Mouse (Mus musculus): ENCODE measurements around the gene Grik3. TPM values are rescaled to one million over a fixed set of nuclear protein-coding genes. Genes with fewer than 3 reads are reported as not detected.

Gene Grik3
- polyA plus RNA-seq, 2 experiments = 0.61 to 1.9 TPM

DNA sequence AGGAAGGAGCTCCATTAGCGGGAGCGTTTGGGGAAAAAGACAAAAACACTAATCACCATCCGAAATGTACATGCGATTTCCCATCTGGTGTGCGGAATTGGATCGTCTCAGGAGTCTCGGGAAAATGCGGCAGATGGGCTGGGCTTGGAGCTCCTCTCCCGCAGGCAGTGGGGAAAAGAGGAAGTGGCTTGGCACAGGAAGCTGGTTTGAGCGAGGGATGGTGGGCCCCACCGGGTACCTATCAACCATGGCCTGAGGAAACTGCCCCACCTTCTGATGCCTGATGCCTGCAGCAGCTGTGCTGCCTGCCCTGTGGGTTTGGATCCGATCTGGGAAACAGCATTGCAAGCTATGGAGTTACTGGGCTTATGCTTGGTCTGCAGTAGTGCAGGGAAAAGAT lies 12.4 kb upstream of the Grik3 start:
- Histone ChIP-seq H3K9me3 (ENCODE audit: control insufficient read depth, low read length) (no peaks in the 10 kb centered on the region), H3K4me1 (ENCODE audit: control insufficient read depth, insufficient read depth, low read length) (no peaks in the 10 kb centered on the region), H3K27ac (replicated peaks; ENCODE audit: low read depth, low read length) (no peak overlapping the region), H3K36me3 (ENCODE audit: control insufficient read depth, insufficient read depth, low read length) (no peaks in the 10 kb centered on the region), H3K9ac (ENCODE audit: low read depth, low read length, severe bottlenecking) (no peak overlapping the region), H3K4me2 (replicated peaks; ENCODE audit: low read depth, low read length, severe bottlenecking) (no peak overlapping the region), H3K4me3 (replicated peaks; ENCODE audit: low read length) (no peak overlapping the region), H3K27me3 (ENCODE audit: control insufficient read depth, insufficient read depth, low read length) (peaks cover 26% of the 10 kb centered on the region)
- DNase-seq (ENCODE audit: low spot score) = no peak
- ATAC-seq (ENCODE audit: low FRiP score, low read depth) = no peak
- 23% methylated on average over 12 of the region's 12 CpGs for WGBS
- no peak for TF ChIP-seq POLR2A (IDR thresholded peaks at IDR 0.05; ENCODE audit: borderline replicate concordance, extremely low read depth, insufficient read depth, insufficient read length)

DNA sequence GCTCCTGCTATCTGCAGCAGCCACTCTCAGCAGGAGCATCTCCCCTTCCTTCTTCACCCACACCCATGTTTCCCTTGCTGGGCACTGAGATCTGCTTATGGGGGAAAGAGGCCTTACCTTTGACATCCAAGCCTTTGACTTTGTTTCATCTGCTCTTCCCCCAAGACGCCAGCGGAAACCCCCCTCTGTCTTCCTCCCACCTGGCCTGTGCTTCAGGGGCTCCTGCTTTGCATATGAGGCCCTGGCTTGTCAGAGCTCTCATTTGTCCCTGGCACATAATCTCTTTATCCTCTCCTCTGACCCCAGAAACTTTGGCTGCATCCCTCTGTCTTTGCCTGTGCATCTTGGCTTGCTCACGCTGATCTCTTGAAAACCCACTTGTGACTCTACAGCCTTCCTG lies 9.2 kb upstream of the Grik3 start:
- Histone ChIP-seq H3K4me3 (replicated peaks; ENCODE audit: low read length) (no peak overlapping the region), H3K36me3 (ENCODE audit: control insufficient read depth, insufficient read depth, low read length) (no peaks in the 10 kb centered on the region), H3K4me1 (ENCODE audit: control insufficient read depth, insufficient read depth, low read length) (no peaks in the 10 kb centered on the region), H3K27ac (replicated peaks; ENCODE audit: low read depth, low read length) (no peak overlapping the region), H3K27me3 (ENCODE audit: control insufficient read depth, insufficient read depth, low read length) (peaks cover 52% of the 10 kb centered on the region), H3K9ac (ENCODE audit: low read depth, low read length, severe bottlenecking) (no peak overlapping the region), H3K9me3 (ENCODE audit: control insufficient read depth, low read length) (no peaks in the 10 kb centered on the region), H3K4me2 (replicated peaks; ENCODE audit: low read depth, low read length, severe bottlenecking) (no peak overlapping the region)
- WGBS = 29% methylated on average over 3 of the region's 3 CpGs
- no peak for DNase-seq (ENCODE audit: low spot score)
- ATAC-seq (ENCODE audit: low FRiP score, low read depth) = no peak
- no peak for TF ChIP-seq POLR2A (IDR thresholded peaks at IDR 0.05; ENCODE audit: borderline replicate concordance, extremely low read depth, insufficient read depth, insufficient read length)

DNA sequence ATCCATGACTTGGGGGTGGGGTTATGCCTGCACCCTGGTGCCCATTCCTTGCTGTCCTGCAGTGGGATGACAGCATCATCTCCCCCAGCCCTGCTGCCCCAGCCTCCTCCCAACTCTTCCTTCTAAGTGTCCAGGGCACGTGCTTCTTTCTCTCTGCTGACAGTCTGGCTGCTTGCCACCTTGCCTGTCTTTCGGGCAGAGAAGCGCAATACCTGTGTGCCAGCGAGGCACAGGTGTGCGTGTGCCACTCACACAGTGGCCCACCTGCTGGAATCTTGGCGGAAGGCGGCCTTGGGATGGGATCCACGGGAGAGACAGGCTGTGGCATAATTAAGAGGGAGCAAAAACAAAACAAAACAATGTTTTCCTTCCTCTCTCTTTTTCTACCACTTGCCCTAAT lies 6.4 kb upstream of the Grik3 start:
- H3K4me3 ChIP-seq (replicated peaks; ENCODE audit: low read length) = no peak overlapping the region
- H3K27me3 ChIP-seq (ENCODE audit: control insufficient read depth, insufficient read depth, low read length) = peaks cover 69% of the 10 kb centered on the region
- ATAC-seq (ENCODE audit: low FRiP score, low read depth) (no peak), DNase-seq (ENCODE audit: low spot score) (no peak)
- no peaks in the 10 kb centered on the region for H3K9me3 ChIP-seq (ENCODE audit: control insufficient read depth, low read length)
- no peak for TF ChIP-seq POLR2A (IDR thresholded peaks at IDR 0.05; ENCODE audit: borderline replicate concordance, extremely low read depth, insufficient read depth, insufficient read length)
- no peaks in the 10 kb centered on the region for H3K4me1 ChIP-seq (ENCODE audit: control insufficient read depth, insufficient read depth, low read length)
- whole genome bisulfite sequencing = 37% methylated on average over 8 of the region's 8 CpGs
- no peak overlapping the region for H3K27ac ChIP-seq (replicated peaks; ENCODE audit: low read depth, low read length)
- no peak overlapping the region for H3K9ac ChIP-seq (ENCODE audit: low read depth, low read length, severe bottlenecking)
- no peak overlapping the region for H3K4me2 ChIP-seq (replicated peaks; ENCODE audit: low read depth, low read length, severe bottlenecking)
- no peaks in the 10 kb centered on the region for H3K36me3 ChIP-seq (ENCODE audit: control insufficient read depth, insufficient read depth, low read length)

DNA sequence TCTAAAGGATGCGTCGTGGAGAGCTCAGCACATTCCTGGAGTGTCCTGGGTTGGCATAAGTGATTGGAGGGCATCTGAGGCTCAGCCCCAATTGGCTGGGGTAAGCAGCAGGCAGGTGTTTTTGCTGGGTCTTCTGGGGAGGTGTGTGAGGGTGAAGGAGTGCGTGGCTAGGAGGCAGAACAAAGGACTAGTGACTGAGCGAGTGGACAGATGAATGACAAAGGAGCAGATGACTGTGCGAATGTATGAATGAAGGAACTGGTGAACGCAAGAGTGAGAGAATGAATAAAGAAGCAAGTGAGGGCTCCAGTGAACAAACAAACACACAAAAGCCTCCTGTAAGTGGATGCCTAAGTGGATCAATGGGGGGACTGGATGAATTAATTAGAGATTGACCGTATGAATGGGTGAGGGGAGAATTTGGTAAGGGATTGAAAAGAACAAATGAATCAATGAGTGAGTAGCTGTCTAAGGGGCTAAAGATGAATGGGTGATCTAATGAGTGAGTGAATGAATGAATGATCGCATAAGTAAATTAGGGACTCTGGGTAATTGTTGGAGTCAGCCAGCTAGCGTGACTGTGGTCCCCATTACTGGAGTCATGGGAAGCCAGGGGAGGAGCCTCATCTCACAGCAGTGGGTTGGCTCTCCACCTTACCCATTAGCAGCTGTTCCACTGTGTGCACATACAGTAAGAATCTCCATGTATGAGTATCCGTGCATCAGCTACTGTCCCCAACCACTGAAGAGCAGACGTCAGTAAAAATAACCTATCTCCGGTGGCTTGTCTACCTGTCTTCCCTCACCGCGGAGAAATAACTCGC lies 4.9 kb upstream of the Grik3 start:
- peaks cover 84% of the 10 kb centered on the region for H3K27me3 ChIP-seq (ENCODE audit: control insufficient read depth, insufficient read depth, low read length)
- no peak overlapping the region for H3K4me2 ChIP-seq (replicated peaks; ENCODE audit: low read depth, low read length, severe bottlenecking)
- ATAC-seq (ENCODE audit: low FRiP score, low read depth) (no peak), DNase-seq (ENCODE audit: low spot score) (no peak)
- no peak overlapping the region for H3K27ac ChIP-seq (replicated peaks; ENCODE audit: low read depth, low read length)
- no peaks in the 10 kb centered on the region for H3K9me3 ChIP-seq (ENCODE audit: control insufficient read depth, low read length)
- H3K4me1 ChIP-seq (ENCODE audit: control insufficient read depth, insufficient read depth, low read length) = no peaks in the 10 kb centered on the region
- no peak for TF ChIP-seq POLR2A (IDR thresholded peaks at IDR 0.05; ENCODE audit: borderline replicate concordance, extremely low read depth, insufficient read depth, insufficient read length)
- no peak overlapping the region for H3K9ac ChIP-seq (ENCODE audit: low read depth, low read length, severe bottlenecking)
- WGBS = 45% methylated on average over 15 of the region's 15 CpGs
- H3K4me3 ChIP-seq (replicated peaks; ENCODE audit: low read length) = no peak overlapping the region
- H3K36me3 ChIP-seq (ENCODE audit: control insufficient read depth, insufficient read depth, low read length) = no peaks in the 10 kb centered on the region

DNA sequence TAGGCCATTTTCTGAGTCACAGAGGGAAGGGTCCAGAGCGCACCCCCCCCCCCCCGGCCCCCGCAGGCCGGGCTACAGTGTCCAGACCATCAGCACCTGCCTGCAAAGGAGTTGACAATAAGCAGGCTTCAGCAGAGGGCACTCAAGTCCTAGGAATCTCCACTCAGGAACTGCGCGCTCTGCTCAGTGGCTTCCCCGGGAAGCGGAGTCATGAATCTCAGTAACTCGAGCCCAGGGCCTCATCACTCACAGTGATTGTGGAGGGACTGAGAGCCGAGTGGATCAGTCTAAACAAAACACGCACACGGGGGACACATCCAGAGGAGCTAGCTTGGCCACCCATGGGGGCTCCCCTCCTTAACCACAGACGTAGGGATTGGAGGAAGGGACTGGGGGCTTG lies 3.9 kb upstream of the Grik3 start:
- no peak overlapping the region for H3K27ac ChIP-seq (replicated peaks; ENCODE audit: low read depth, low read length)
- no peaks in the 10 kb centered on the region for H3K9me3 ChIP-seq (ENCODE audit: control insufficient read depth, low read length)
- ATAC-seq (ENCODE audit: low FRiP score, low read depth) (no peak), DNase-seq (ENCODE audit: low spot score) (peak; percentile 31)
- H3K4me3 ChIP-seq (replicated peaks; ENCODE audit: low read length) = no peak overlapping the region
- no peak overlapping the region for H3K4me2 ChIP-seq (replicated peaks; ENCODE audit: low read depth, low read length, severe bottlenecking)
- TF ChIP-seq POLR2A (IDR thresholded peaks at IDR 0.05; ENCODE audit: borderline replicate concordance, extremely low read depth, insufficient read depth, insufficient read length) = no peak
- H3K9ac ChIP-seq (ENCODE audit: low read depth, low read length, severe bottlenecking) = no peak overlapping the region
- 4% methylated on average over 13 of the region's 13 CpGs for WGBS
- no peaks in the 10 kb centered on the region for H3K4me1 ChIP-seq (ENCODE audit: control insufficient read depth, insufficient read depth, low read length)
- H3K27me3 ChIP-seq (ENCODE audit: control insufficient read depth, insufficient read depth, low read length) = peaks cover 85% of the 10 kb centered on the region
- no peaks in the 10 kb centered on the region for H3K36me3 ChIP-seq (ENCODE audit: control insufficient read depth, insufficient read depth, low read length)
